Mouse (Mus musculus): ENCODE results near the gene Pdrg1.

Gene Pdrg1

DNA sequence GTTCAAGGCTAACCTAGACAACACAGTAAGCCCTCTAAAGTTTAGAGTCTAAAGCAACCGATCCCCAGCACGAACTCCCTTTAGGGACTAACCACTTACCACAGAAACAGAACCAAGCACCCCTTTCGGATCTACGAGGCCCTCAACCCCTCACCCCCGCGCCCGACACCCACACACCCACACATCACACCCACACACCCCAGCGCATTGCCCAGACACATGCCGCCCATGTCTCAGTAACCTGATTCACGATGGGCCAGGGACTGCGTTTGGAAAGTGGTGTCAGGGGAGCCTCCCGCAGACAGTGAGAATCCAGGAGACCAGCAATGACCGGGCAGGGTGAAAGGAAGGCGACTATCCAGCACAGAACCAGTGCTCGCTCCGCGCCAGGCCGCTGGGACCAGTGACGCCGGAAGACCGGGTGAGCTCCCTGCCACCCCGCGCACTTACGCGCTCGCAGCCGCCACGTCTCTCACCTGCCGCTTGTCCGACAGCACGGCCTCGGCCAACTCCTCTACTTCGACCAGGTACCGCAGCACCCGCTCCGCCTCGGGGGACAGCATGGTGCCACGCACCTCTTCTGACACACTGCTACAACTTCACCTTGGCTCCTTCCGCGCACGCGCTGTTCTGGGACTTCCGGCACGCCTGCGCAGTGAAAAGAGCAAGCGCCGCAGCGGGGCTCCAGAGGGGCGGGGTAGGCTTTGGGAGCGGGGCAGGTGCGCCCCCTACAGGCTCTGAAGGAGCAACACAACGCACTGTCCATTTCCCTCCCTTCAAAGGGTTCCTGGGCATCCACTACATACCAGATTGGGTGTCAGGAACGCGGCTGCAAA lies at the start of gene Pdrg1:
TSS of gene Pdrg1 (minus strand) at position 670 of the 836 bp plus-strand sequence.
- peak; percentile 96 for DNase-seq

DNA sequence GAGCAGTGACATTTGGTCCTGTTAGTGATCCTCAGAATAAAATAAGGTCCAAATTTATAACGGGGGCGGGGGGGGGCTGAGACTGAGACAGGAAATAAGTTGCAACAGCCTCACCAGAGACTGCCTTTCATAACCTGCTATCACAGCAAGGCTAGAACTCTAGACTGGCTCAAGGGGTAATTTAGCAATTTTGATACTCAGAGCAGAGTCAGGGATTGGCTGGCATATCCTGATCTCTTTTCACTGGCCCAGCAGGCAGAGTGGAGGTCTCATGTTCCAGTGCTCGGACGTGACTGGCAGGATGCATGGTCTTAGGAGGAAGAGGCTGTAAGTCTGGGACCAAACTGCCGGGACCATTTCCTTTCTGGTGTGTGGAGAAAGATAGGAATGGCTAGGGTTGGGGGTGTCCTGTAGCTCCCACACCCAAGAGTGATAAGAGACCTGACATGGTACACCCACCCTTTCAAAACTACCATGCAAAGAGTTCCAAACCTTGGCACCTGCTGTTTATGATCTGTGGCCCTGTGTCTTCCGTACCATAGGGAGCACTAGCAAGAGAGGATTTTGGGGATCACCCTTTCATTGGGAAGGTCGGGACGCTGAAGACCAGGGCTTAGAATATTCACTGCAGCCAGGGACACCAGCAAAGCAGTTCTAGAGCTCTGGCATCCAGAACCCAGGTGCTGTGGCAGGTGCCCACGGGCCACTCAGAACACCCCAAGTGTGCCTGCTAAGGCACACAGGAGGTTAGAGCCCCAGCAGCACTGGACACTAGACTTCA lies 49.2 kb upstream of the Pdrg1 start:
- no peak for DNase-seq

DNA sequence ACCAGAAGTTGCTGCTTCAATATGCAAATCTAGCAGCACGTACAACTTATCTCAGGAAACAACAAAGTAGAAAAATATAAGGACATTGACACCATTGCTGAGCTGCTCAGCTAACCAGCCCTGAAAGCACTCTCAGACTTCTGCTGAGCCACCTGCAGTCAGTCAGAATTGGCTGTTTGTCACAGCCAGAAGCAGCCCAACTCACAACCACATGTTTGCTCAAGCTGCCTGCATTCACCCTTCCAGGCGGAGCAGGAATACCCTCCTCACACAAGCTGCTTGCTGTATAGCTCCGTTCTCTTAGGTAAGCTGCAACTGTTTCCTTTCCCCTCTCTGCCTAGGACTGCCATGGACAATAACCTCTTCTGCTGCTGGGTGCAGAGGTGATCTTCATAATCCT lies 48.2 kb upstream of the Pdrg1 start:
- DNase-seq = no peak

DNA sequence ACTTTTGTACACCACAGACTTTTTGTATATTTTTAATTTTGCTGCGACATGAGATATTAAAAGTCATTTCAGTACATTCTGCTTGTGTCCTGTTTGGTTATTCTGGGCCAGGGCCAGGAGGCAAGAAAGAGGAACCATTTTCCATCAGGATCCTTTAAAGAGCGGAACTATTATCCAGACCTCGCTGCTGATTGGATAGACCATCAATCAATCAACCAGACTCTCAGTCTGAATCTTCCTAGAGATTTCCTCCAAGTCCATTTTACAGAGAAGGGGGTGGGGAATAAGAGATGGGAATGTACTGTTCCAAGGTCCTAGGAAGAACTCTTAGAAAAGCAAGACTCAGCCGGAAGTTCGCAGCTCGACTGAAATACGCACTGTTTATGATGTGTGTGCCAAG lies 45.0 kb upstream of the Pdrg1 start:
- DNase-seq = no peak

DNA sequence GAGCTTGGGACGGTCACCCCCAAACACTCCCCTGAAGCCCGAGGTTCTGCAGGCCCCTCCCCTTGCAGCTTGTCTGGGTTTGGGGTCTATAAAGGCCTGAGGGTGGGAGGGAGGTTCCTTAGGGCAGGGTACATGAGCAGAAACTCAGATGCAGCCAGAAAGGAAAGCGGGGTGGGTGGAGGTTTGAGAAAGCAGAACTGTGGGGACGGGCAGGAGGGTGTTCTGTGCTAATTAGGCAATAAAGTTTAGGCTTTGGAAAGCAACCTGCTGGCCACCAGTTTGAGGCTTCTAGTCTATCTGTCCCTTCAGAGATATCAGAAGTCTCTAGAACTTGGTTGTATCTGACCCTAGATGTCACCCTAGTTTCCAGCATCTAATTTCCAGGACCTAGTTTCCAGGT lies 43.1 kb upstream of the Pdrg1 start:
- DNase-seq = no peak

DNA sequence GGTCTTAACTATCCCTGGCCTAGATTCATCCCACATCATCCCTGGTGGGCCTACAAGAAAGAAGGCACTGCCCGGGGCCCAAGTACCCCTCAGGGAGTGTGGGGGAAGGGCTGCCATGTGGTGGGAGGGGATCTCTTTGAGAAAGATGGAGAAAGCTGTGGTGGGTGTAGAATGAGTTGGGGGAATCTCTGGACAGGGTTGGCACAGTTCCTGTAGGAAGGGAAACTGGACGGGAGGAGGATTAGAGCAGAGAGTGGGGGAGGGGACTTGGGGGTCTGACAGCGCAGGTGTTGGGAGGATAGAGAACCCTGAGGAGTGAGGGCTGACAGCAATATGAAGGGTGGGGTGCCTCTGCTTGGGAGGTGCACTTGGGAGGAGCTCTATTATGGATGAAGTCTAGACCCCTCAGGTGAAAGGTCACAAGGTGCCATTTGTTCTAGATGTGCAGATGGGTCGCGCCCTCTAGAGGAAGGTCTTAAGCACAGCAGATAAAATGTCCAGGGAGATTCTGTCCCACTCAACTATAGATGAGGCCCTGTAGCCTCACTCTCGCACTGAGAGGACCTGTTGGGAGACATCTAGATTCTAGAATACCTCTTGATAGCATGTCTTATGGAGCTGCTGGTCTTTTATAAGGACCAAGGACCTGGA lies 40.2 kb upstream of the Pdrg1 start:
- no peak for DNase-seq

DNA sequence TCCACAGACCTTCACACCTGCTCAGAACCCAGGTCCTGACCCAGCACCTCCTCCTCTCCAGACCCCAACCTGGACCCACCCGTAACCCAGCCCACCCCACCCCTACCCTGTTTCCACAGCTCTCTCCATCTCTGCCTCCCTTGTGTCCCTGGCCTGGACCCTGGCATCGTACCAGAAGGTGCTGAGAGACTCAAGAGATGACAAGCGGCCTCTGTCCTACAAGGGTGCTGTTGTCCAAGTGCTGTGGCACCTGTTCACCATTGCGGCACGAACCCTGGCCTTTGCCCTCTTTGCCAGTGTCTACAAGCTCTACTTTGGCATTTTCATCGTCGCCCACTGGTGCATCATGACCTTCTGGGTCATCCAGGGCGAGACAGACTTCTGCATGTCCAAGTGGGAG lies 38.7 kb upstream of the Pdrg1 start:
- no peak for DNase-seq

DNA sequence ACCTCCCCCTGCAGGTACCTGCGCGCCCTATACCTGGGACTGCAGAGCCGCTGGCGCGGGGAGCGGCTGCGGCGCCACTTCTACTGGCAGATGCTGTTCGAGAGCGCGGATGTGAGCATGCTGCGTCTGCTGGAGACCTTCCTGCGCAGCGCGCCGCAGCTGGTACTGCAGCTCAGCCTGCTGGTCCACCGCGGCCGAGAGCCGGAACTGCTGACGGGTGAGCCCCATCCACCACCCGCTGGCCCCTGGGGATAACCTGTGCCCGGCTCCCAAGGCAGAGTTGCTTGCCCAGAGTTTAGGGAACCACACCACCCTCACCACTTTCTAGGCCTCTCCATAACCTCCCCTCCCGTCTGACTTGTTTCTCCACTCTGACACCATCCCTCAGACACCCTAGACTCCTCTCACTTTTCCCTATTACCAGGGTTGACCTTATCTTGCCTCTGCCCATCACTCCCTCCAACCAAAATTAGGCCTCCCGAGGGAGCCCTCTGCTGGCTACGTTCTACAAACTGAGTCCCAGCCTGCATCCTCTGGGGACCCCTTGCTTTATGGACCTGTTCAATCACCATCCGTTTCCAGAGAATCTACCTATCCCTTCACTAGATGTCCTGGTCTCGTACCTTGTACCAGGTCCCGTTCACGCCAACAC lies 37.6 kb upstream of the Pdrg1 start:
- DNase-seq = peak; percentile 20

DNA sequence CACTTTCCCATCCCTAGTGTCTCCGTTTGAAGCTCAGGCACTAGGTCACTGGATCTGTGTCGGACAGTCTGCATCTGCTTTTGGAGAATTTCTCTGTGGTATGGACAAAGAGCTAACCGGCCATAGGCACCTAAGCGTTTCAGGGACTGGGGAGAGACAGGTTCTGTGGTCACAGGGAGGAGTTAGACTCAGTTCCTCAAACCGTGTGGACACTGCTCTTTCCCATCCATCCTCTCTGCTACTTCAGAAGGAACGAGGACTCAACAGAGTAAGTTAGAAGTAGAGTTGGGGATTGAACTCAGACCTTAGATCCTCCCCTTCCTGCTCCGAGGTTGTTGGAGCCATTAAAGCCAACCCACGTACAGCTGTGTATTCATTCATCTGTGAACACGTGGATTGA lies 36.3 kb upstream of the Pdrg1 start:
- no peak for DNase-seq

DNA sequence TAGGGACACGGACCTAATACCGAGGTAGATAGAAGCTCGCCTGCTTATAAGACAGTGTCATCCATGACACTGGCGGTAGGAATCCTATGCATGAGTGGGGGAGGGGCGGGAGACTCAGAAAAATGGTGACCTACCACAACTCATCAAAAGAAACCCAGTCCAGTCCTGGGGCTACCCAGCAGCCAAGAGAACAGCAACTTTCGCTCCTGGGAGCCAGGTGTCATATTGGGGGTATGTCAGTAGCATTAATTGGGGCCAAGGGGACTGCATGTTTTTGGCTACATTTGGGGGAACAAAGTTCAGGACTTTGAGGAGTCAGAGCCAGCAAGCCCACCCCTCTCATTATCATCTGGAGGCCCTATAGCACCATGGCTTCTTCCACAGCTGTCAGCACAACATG lies 35.9 kb upstream of the Pdrg1 start:
- DNase-seq = no peak

DNA sequence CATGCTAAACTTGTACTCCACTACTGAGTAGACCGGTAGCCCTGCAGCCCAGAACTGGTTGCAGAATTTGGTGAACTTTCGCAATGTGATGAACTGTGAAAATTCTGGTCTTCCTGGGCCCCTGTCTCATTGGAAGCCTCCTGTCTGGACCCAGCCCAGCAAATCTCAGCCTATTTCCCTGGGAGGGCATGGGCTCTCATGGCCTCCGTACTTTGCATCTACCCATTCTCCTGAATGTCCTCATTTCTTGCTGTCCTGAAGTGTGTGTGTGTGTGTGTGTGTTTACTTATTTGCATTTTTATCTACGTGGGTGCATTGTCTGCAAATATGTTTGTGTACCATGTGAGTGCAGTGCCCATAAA lies 34.8 kb upstream of the Pdrg1 start:
- no peak for DNase-seq

DNA sequence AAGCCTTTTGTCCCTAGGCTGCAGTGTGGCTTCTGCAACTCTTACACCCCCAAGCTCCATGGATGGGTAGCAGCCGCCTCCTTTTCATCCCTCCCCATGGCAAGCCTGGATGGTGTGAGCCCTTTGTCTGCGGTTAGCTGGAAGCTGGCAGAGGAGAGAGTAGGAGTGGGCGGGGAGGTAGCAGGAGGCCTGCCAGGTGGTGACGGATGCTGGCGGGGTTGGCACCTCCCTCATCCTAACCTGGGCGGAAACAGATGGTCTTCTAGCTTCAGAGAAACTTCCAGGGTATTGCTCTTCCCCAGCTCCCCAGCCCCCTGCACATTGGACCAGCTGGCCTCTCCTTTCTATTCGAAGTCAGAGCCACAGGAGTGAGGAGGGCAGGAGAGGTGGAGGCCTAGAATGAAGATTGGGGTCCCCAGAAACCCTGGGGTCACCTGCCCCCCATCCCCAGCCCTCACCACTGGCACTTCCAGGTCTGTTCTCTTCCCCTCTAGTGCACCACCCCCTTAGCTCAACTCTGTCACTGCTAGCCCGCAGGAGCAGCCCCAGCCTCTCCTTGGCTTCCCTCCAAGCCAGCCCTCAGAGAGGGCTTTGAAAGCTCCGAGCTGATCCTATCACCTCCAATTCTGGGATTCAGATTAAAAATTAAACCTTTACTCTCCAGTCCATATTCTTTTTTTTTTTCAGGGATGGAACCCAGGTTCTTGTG lies 34.2 kb upstream of the Pdrg1 start:
- DNase-seq = no peak

DNA sequence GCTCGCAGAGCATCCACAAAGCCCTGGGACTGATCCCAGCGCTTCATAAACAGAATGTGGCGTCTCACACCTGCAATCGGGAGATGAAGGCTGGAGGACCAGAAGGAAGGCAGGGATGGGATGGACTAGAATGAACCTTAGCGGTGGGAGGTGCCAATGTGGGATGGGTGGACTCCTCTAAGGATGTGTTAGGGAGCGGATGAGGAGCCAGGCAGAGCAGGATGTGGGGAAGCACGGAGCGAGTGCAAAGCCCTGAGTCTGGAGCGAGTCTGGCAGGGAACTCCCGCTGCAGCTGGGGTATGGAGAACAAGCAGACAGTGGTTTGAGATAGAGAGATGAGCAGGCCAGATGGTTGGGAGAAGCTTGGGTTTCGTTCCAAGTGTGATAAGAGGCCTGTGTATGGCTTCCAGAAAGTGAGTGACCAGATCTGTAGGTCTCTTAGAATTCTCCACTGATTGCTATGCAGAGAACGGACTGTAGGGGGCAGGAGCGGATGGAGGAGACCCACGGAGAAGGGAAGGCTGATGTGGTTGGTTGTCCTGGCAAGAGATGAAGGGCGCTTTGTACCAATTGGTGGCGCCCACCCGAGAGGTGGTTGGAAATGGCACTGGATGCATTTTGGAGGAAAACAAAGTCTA lies 32.7 kb upstream of the Pdrg1 start:
- peak; percentile 39 for DNase-seq

DNA sequence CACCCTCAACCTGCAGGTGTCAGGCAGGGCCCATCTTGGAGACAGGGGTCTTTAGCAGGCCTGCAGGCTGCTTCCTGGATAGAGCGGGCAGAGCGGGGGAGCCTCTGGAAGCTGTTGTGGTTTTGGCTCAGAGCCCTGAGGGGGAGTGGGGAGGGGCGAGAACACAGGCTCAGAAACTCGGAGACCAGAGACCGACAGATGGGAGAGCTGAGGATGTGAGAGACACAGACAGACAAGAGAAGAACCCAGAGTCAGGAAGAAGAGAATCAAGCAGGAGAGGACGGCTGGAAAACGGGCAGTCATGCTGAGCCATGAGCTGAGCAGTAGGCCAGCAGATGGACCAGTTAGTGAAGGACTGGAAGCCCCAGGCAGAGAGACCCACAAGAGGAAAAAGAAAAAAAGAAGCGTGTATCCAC lies 30.7 kb upstream of the Pdrg1 start:
- DNase-seq = peak; percentile 31

DNA sequence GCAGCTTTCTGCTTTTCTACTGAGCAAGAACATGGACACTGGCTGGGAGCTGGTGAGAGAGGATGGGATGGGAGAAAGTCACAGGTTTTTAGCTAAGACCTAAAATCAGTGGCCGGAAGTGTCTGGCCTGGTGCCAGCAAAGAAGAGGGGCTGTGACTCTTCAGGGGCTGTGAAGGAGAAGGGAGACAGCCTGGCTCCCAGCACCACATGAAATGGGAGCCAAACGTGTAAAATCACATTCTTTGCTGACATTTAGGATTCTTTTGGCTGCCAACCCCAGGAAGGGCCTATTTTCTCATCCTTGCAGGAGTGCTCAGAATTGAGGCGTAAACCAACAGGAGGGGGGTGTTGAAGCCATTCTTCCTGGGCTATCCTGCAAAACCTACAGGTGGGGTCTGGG lies 28.7 kb upstream of the Pdrg1 start:
- no peak for DNase-seq

DNA sequence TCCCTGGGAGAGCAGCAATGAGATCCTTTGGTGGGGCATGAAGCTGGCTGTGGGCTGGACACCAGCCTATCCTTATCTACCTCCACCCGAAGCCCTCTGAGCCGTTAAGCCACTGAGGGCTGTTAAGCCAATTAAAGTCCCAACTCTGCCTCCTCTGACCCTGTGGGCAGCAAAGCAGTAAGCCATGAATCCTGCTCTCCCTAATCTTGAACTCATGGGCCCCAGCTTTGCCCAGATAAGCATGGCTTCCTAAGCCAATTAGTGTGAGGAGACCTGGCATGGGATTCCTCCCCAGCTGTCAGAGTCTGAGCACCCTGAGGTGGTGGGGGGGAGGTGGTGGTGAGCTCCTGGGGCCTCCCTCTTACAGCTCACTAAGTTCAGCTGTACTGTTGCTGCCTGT lies 21.5 kb upstream of the Pdrg1 start:
- no peak for DNase-seq

DNA sequence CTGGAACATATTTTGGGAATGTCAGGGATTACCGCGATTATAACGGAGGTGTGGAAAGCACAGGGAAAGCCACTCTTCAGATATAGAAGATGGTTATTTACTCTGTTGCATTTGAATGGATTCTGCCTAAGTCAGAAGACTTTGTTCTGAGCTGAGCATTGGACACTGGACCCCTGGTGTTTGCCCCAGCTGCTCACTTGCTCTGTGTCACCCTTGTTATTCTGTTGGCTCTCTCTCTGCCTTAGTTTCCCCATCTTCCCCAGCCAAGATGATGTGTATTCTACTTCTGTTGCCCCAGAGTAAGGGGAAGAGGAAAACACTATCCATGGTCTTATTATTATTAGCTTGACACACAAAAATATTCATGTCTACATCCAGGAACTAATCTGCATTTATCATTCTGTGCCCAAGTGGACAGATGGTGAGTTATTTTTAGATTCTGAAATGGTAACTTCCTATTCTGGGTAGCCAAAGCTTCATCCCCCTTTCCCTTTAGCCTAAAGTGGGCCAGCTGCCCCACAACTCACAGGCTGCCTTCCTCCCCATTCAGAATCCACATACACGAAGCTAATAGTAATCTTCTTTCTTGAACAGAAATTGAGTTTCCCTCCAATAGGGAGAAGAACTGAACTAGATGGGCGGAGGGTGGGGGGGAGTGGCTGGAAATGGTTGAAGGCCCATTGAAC lies 18.5 kb upstream of the Pdrg1 start:
- DNase-seq = no peak

DNA sequence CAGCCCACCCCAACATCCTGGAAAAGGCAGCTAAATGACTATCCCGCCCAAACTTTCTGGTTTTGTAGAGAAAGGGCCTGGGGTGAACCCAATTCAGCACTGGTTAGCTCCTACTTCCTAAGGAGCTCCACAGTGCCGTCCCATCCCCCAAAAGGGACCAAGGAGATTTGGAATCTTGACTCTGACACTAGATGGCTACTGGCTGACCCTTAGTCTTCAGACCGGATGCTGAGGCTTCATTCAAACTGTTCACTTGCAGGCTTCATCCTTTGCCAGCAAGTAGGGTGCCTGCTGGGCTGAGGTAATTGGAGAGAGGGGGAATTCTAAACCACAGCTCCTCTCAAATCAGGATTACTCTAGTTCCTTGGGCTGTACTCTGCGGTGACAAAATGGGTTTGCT lies 17.7 kb upstream of the Pdrg1 start:
- no peak for DNase-seq

DNA sequence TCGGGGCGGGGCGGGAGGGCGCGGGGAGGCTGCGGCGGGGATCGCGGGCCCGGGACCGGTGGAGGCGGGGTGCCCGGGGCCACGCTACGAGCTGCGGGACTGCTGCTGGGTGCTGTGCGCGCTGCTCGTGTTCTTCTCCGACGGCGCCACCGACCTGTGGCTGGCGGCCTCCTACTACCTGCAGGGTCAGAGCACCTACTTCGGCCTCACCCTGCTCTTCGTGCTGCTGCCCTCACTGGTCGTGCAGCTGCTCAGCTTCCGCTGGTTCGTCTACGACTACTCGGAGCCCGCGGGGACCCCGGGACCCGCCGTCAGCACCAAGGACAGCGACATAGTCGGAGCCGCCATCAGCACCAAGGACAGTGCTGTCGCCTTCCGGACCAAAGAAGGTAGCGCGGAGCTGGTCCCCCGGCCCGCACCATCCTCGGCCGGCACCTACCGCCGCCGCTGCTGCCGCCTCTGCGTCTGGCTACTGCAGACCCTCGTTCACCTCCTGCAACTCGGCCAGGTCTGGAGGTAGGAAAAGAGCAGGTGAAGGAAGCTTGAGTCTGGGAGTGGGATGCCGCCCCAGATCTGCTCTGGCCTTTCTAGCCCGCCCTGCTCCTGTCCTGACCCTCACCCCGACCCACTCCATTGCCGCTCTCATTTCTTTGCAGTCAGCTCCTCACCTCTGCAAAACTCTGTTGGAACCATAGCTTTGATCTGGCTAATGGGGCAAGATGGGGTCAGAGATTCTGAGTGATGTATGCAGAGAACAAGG lies 17.0 kb upstream of the Pdrg1 start:
- DNase-seq = peak; percentile 86

Data from kidney, postnatal 14 days (tissue).